ENCODE assay signal across 25 mouse cellular contexts in genomic region chr16:34035780-34036179, GRCm38 (mm10).
A peak's percentile ranks its signal among the peaks of the same experiment; 100 is the strongest.
DNase-seq lines count a peak whose midpoint lies in the region; ATAC-seq and TF ChIP-seq lines count a peak whose summit lies in the region.
"Had no signal": no experiment of that assay in that cellular context is flagged by ENCODE, and none has a peak within 500 bp of the region (broad histone marks: within the 10 kb centered on the region; RNA-seq: fewer than 3 reads in every experiment).

No protein-coding gene starts in this region.

- no peaks in the 10 kb centered on the region; the same call in 1 of the 2 replicates for H3K79me2 ChIP-seq in MEL (ENCODE audit: control insufficient read depth, insufficient read depth, low read length, poor library complexity)

- 59% methylated on average over 2 of the region's 2 CpGs for WGBS in intestine, embryonic 16.5 days
- WGBS in liver, embryonic 15.5 days (ENCODE audit: insufficient replicate concordance): 70% methylated on average over 2 of the region's 2 CpGs

- peak; percentile 49; the same call in 1 of the 2 replicates for ATAC-seq in intestine, embryonic 16.5 days
- no peak for ATAC-seq in liver, embryonic 15.5 days (ENCODE audit: insufficient read depth)
- ATAC-seq: forebrain, embryonic 13.5 days; midbrain, embryonic 15.5 days had no signal

- no peak for TF ChIP-seq CTCF in layer of hippocampus, adult 2 months (conservative IDR thresholded peaks at IDR 0.05)
- TF ChIP-seq CTCF in MEL (IDR thresholded peaks at IDR 0.05 in 2 of 3, conservative IDR thresholded peaks at IDR 0.05 in 1 of 3; ENCODE audit: control insufficient read depth in 1 of 3, insufficient read depth in 1 of 3, low read depth in 2 of 3, low read length in 3 of 3, poor library complexity in 1 of 3, severe bottlenecking in 1 of 3): no peak

- peaks cover 27 to 73% of the 10 kb centered on the region in 2 experiments for H3K4me1 ChIP-seq in MEL (ENCODE audit: control insufficient read depth in 1 of 2, insufficient read depth in 2 of 2, low read length in 2 of 2)
- peaks cover 13% of the 10 kb centered on the region for H3K4me1 ChIP-seq in intestine, embryonic 16.5 days (ENCODE audit: control insufficient read depth, insufficient read depth, low read length)
- peaks cover 91% of the 10 kb centered on the region for H3K4me1 ChIP-seq in liver, embryonic 15.5 days (replicated peaks)
- H3K4me1 ChIP-seq: embryonic facial prominence, embryonic 15.5 days; forebrain, embryonic 13.5 days; midbrain, embryonic 10.5 days; midbrain, embryonic 15.5 days; neural tube, embryonic 15.5 days had no signal

- peaks cover 0 to 62% of the 10 kb centered on the region in 2 experiments; a peak in 2 of 4 replicates for H3K36me3 ChIP-seq in MEL (ENCODE audit: control insufficient read depth in 1 of 2, insufficient read depth in 2 of 2, low read length in 2 of 2)
- no peaks in the 10 kb centered on the region; the same call in 1 of the 2 replicates for H3K36me3 ChIP-seq in intestine, embryonic 16.5 days (ENCODE audit: control insufficient read depth, insufficient read depth, low read length)
- no peaks in the 10 kb centered on the region for H3K36me3 ChIP-seq in liver, embryonic 15.5 days (replicated peaks)

- no peak for TF ChIP-seq POLR2A in MEL (IDR thresholded peaks at IDR 0.05; ENCODE audit: control insufficient read depth in 1 of 2, insufficient read depth in 1 of 2, low read depth in 1 of 2, low read length in 2 of 2, poor library complexity in 1 of 2)

- H3K4me3 ChIP-seq in layer of hippocampus, adult 2 months: no peak overlapping the region
- H3K4me3 ChIP-seq in MEL (ENCODE audit: control insufficient read depth in 1 of 2, insufficient read depth in 1 of 2, low read depth in 2 of 2, low read length in 2 of 2): no peak overlapping the region
- H3K4me3 ChIP-seq in intestine, embryonic 16.5 days (ENCODE audit: low read length): no peak overlapping the region
- H3K4me3 ChIP-seq in liver, embryonic 15.5 days (replicated peaks): no peak overlapping the region
- H3K4me3 ChIP-seq: embryonic facial prominence, embryonic 10.5 days; embryonic facial prominence, embryonic 15.5 days; forebrain, embryonic 13.5 days; midbrain, embryonic 10.5 days; midbrain, embryonic 15.5 days; neural tube, embryonic 15.5 days had no signal

- no peak for DNase-seq in layer of hippocampus, adult 2 months (ENCODE audit: low spot score in 2 of 2)
- DNase-seq in layer of hippocampus, postnatal 36 days: no peak
- DNase-seq in MEL (ENCODE audit: low read depth, low spot score): no peak
- no peak for DNase-seq in gastrocnemius, postnatal 36 days
- no peak for DNase-seq in right cerebral cortex, adult 2 months (ENCODE audit: low spot score in 2 of 2)
- DNase-seq: adrenal gland, adult 8-10 months; B cell, adult 2 months; cerebellum, adult 8-10 months; cerebellum, postnatal 25 days; gastrocnemius, postnatal 14 days; kidney, adult 2 months; kidney, postnatal 4 days; lung, postnatal 14 days; thymus, adult 18-20 months; thymus, postnatal 25 days had no signal

- H3K9ac ChIP-seq in MEL (ENCODE audit: control insufficient read depth, low read depth, low read length, poor library complexity, severe bottlenecking): peak overlapping the region; percentile 17
- no peak overlapping the region for H3K9ac ChIP-seq in intestine, embryonic 16.5 days (ENCODE audit: low read depth, low read length)
- no peak overlapping the region for H3K9ac ChIP-seq in liver, embryonic 15.5 days
- H3K9ac ChIP-seq: embryonic facial prominence, embryonic 15.5 days; forebrain, embryonic 13.5 days; hindbrain, embryonic 14.5 days; midbrain, embryonic 15.5 days; neural tube, embryonic 15.5 days had no signal

- no peak for TF ChIP-seq RAD21 in MEL (IDR thresholded peaks at IDR 0.05; ENCODE audit: low read depth, low read length)

- peak; percentile 68 to 73 for TF ChIP-seq EP300 in MEL (IDR thresholded peaks at IDR 0.05; ENCODE audit: low read depth in 1 of 2, low read length in 2 of 2)

- H3K27me3 ChIP-seq in MEL (ENCODE audit: control insufficient read depth in 1 of 2, insufficient read depth in 2 of 2, low read length in 2 of 2): no peaks in the 10 kb centered on the region
- H3K27me3 ChIP-seq in intestine, embryonic 16.5 days (replicated peaks; ENCODE audit: control insufficient read depth, insufficient read depth, low read length): no peaks in the 10 kb centered on the region
- H3K27me3 ChIP-seq in liver, embryonic 15.5 days: no peaks in the 10 kb centered on the region
- H3K27me3 ChIP-seq: embryonic facial prominence, embryonic 15.5 days; forebrain, embryonic 13.5 days; midbrain, embryonic 15.5 days; neural tube, embryonic 15.5 days had no signal

- 0 out of 2 replicates have a peak overlapping the region, but pooled peaks have one; percentile 15 for H3K27ac ChIP-seq in layer of hippocampus, adult 2 months
- H3K27ac ChIP-seq in MEL (ENCODE audit: control insufficient read depth, low read depth, low read length): peak overlapping the region; percentile 46
- no peak overlapping the region for H3K27ac ChIP-seq in intestine, embryonic 16.5 days (ENCODE audit: low read length)
- 0 out of 2 replicates have a peak overlapping the region, but pooled peaks have one; percentile 54 for H3K27ac ChIP-seq in liver, embryonic 15.5 days (replicated peaks)
- H3K27ac ChIP-seq: embryonic facial prominence, embryonic 10.5 days; embryonic facial prominence, embryonic 15.5 days; hindbrain, embryonic 14.5 days; midbrain, embryonic 10.5 days; midbrain, embryonic 15.5 days; neural tube, embryonic 15.5 days; stomach, postnatal 0 days had no signal

- no peak overlapping the region for H3K4me2 ChIP-seq in intestine, embryonic 16.5 days (ENCODE audit: low read depth, low read length)
- peak overlapping the region; percentile 48 for H3K4me2 ChIP-seq in liver, embryonic 15.5 days
- H3K4me2 ChIP-seq: embryonic facial prominence, embryonic 15.5 days; forebrain, embryonic 13.5 days; hindbrain, embryonic 14.5 days; midbrain, embryonic 15.5 days; neural tube, embryonic 15.5 days had no signal

- no peaks in the 10 kb centered on the region for H3K9me3 ChIP-seq in MEL (replicated peaks; ENCODE audit: insufficient read depth, low read length)
- no peaks in the 10 kb centered on the region for H3K9me3 ChIP-seq in intestine, embryonic 16.5 days (ENCODE audit: control insufficient read depth, low read length)
- H3K9me3 ChIP-seq in liver, embryonic 15.5 days (replicated peaks): no peaks in the 10 kb centered on the region
- H3K9me3 ChIP-seq: embryonic facial prominence, embryonic 10.5 days; embryonic facial prominence, embryonic 15.5 days; forebrain, embryonic 13.5 days; midbrain, embryonic 10.5 days; midbrain, embryonic 15.5 days; neural tube, embryonic 15.5 days had no signal

- intact Hi-C loops in gastrocnemius, postnatal 36 days (cut with DNase I): no loop called here

TF ChIP-seq in MEL, 35 proteins besides CTCF, POLR2A, EP300 and RAD21 (continues in another document):
- no peak for TF ChIP-seq MAFK (IDR thresholded peaks at IDR 0.05; ENCODE audit: borderline replicate concordance, low read depth, low read length)
- no peak for TF ChIP-seq UBTF (IDR thresholded peaks at IDR 0.05; ENCODE audit: borderline replicate concordance, insufficient read depth, low read depth, low read length)
- no peak for TF ChIP-seq MAZ (IDR thresholded peaks at IDR 0.05; ENCODE audit: low read depth, low read length)
- no peak for TF ChIP-seq MYB (IDR thresholded peaks at IDR 0.05; ENCODE audit: low read depth, low read length)
- TF ChIP-seq KAT2A (conservative IDR thresholded peaks at IDR 0.05; ENCODE audit: low read depth, low read length): no peak
- no peak for TF ChIP-seq MEF2A (IDR thresholded peaks at IDR 0.05; ENCODE audit: extremely low read depth, insufficient replicate concordance, low read depth, low read length, poor library complexity, severe bottlenecking)
- no peak for TF ChIP-seq TBP (IDR thresholded peaks at IDR 0.05; ENCODE audit: low read depth, low read length)
- no peak for TF ChIP-seq ZC3H11A (IDR thresholded peaks at IDR 0.05; ENCODE audit: low read depth, low read length)
- no peak for TF ChIP-seq ZNF384 (IDR thresholded peaks at IDR 0.05; ENCODE audit: low read depth, low read length)
- TF ChIP-seq GATA1 (IDR thresholded peaks at IDR 0.05; ENCODE audit: low read depth, low read length): peak; percentile 91
- TF ChIP-seq MXI1 (IDR thresholded peaks at IDR 0.05; ENCODE audit: low read depth, low read length): no peak
- TF ChIP-seq CHD1 (IDR thresholded peaks at IDR 0.05; ENCODE audit: low read depth, low read length): no peak
- no peak for TF ChIP-seq ELF1 (IDR thresholded peaks at IDR 0.05; ENCODE audit: low read depth, low read length)
- TF ChIP-seq SMC3 (IDR thresholded peaks at IDR 0.05; ENCODE audit: low read depth, low read length): no peak
- no peak for TF ChIP-seq JUND (IDR thresholded peaks at IDR 0.05; ENCODE audit: low read depth, low read length)
- peak; percentile 93 for TF ChIP-seq RCOR1 (IDR thresholded peaks at IDR 0.05; ENCODE audit: low read depth, low read length)
- TF ChIP-seq E2F4 (IDR thresholded peaks at IDR 0.05; ENCODE audit: borderline replicate concordance, low read depth, low read length): no peak
- no peak for TF ChIP-seq MYC (IDR thresholded peaks at IDR 0.05; ENCODE audit: low read depth, low read length)
- no peak for TF ChIP-seq CHD2 (IDR thresholded peaks at IDR 0.05; ENCODE audit: low read length)
- TF ChIP-seq GABPA (IDR thresholded peaks at IDR 0.05; ENCODE audit: low read depth, low read length): no peak
- TF ChIP-seq TCF12 (IDR thresholded peaks at IDR 0.05; ENCODE audit: low read depth, low read length): peak; percentile 75
- TF ChIP-seq SIN3A (IDR thresholded peaks at IDR 0.05; ENCODE audit: low read length): no peak
- TF ChIP-seq MAX (IDR thresholded peaks at IDR 0.05; ENCODE audit: low read length): no peak
- TF ChIP-seq USF2 (IDR thresholded peaks at IDR 0.05; ENCODE audit: borderline replicate concordance in 1 of 2, insufficient read depth in 1 of 2, low read depth in 1 of 2, low read length in 2 of 2): no peak
- TF ChIP-seq TAL1 (IDR thresholded peaks at IDR 0.05; ENCODE audit: low read length): peak; percentile 14; the same call in 1 of the 2 replicates
- TF ChIP-seq NRF1 (IDR thresholded peaks at IDR 0.05; ENCODE audit: insufficient read depth, low read depth, low read length, poor library complexity, severe bottlenecking): no peak
- TF ChIP-seq HCFC1 (IDR thresholded peaks at IDR 0.05; ENCODE audit: low read depth, low read length): no peak
- TF ChIP-seq POLR2AphosphoS2 (IDR thresholded peaks at IDR 0.05; ENCODE audit: low read length): no peak
- TF ChIP-seq USF1 (IDR thresholded peaks at IDR 0.05; ENCODE audit: low read depth, low read length): no peak
- no peak for TF ChIP-seq BHLHE40 (IDR thresholded peaks at IDR 0.05; ENCODE audit: borderline replicate concordance, low read depth, low read length)
- no peak for TF ChIP-seq ETS1 (IDR thresholded peaks at IDR 0.05; ENCODE audit: low read depth, low read length)
- TF ChIP-seq ZMIZ1 (IDR thresholded peaks at IDR 0.05; ENCODE audit: low read depth, low read length): no peak
